8 mouse cellular contexts compared by ENCODE assay signal in genomic region chr13:64152671-64153082, GRCm38 (mm10). TPM values are rescaled to one million over a fixed set of nuclear protein-coding genes. Genes with fewer than 3 reads are reported as not detected.
DNase-seq lines count a peak whose midpoint lies in the region; ATAC-seq and TF ChIP-seq lines count a peak whose summit lies in the region.

No protein-coding gene starts in this region.

- DNase-seq in left cerebral cortex, adult 2 months (ENCODE audit: extremely low spot score in 1 of 2, low spot score in 2 of 2): peak; percentile 53 to 59
- DNase-seq in left cerebral cortex, adult 8-10 months (ENCODE audit: low spot score in 2 of 2): no peak
- DNase-seq in brain, adult 2 months (ENCODE audit: low read depth, low spot score): peak; percentile 28
- peak; percentile 29 to 36 for DNase-seq in frontal cortex, postnatal 25 days (ENCODE audit: low spot score in 2 of 2)
- peak; percentile 27 to 56 for DNase-seq in right cerebral cortex, adult 2 months (ENCODE audit: low spot score in 2 of 2)
- DNase-seq in c-Kit-positive CD71-positive TER-119-positive erythroid progenitor cells, embryonic 14.5 days (ENCODE audit: low spot score): no peak
- no peak for DNase-seq in layer of hippocampus, adult 18-20 months (ENCODE audit: low spot score in 2 of 2)

- no peak for TF ChIP-seq CTCF in left cerebral cortex, adult 2 months (IDR thresholded peaks at IDR 0.05)

- H3K9me3 ChIP-seq in limb, embryonic 15.5 days: no peaks in the 10 kb centered on the region

- peak overlapping the region; percentile 81 for H3K27ac ChIP-seq in left cerebral cortex, adult 2 months
- peak overlapping the region; percentile 89 for H3K27ac ChIP-seq in limb, embryonic 15.5 days

- peak overlapping the region; percentile 65 for H3K4me3 ChIP-seq in left cerebral cortex, adult 2 months
- peak overlapping the region; percentile 89 for H3K4me3 ChIP-seq in limb, embryonic 15.5 days

- intact Hi-C loops in left cerebral cortex, adult 2 months (cut with DNase I): loop anchor here (1.0 to 10.0 kb wide), 2 partner anchors 9 to 588 kb away; partner anchors contain the start of gene Habp4

- H3K4me2 ChIP-seq in limb, embryonic 15.5 days: peak overlapping the region; percentile 96

- ATAC-seq in limb, embryonic 15.5 days (ENCODE audit: insufficient number of reproducible peaks, low FRiP score, low TSS enrichment, low read depth): 0 out of 2 replicates have a peak, but pooled peaks have one; percentile 2

- no peaks in the 10 kb centered on the region for H3K27me3 ChIP-seq in limb, embryonic 15.5 days

- H3K36me3 ChIP-seq in limb, embryonic 15.5 days: no peaks in the 10 kb centered on the region

- under 1% methylated on average over 60 of the region's 61 CpGs for WGBS in limb, embryonic 15.5 days

- peak overlapping the region; percentile 76 for H3K9ac ChIP-seq in limb, embryonic 15.5 days

- H3K4me1 ChIP-seq in limb, embryonic 15.5 days: peaks cover 16% of the 10 kb centered on the region; the same call in 1 of the 2 replicates

RNA-seq across cellular contexts. Expression of gene Zfp367, which starts 0.3 kb away (rescaled TPM):
- 10 to 100 TPM; 26.8 to 29.3 TPM for total RNA-seq in left cerebral cortex, adult 2 months (2021)
- total RNA-seq in left cerebral cortex, adult 8-10 months (2022): 10 to 100 TPM; 24.5 to 27.7 (median 25.8) TPM
- 21.0 and 21.2 TPM in 2 replicates for polyA plus RNA-seq in limb, embryonic 15.5 days (2015; fragmentation: Nextera tagmentation; extraction: Ambion mirVana)
- 10 to 100 TPM; 13.8 to 17.4 TPM for total RNA-seq in layer of hippocampus, adult 18-20 months (2021)

RNA-seq across cellular contexts. Expression of gene Habp4, which starts 8.9 kb away (rescaled TPM):
- total RNA-seq in left cerebral cortex, adult 2 months (2021): 100 to 1,000 TPM; 185 to 196 TPM
- total RNA-seq in left cerebral cortex, adult 8-10 months (2022): 100 to 1,000 TPM; 194 to 218 (median 205) TPM
- polyA plus RNA-seq in limb, embryonic 15.5 days (2015; fragmentation: Nextera tagmentation; extraction: Ambion mirVana): 18.7 and 21.5 TPM in 2 replicates
- 100 to 1,000 TPM; 154 to 158 TPM for total RNA-seq in layer of hippocampus, adult 18-20 months (2021)

RNA-seq across cellular contexts. Expression of gene Slc35d2, which starts 23.5 kb away (rescaled TPM):
- under 1 TPM; 0.41 to 0.84 TPM for total RNA-seq in left cerebral cortex, adult 2 months (2021)
- total RNA-seq in left cerebral cortex, adult 8-10 months (2022): 1 to 10 TPM in 2 of 4 experiments, under 1 TPM in 2; 0.46 to 2.2 (median 1.2) TPM
- polyA plus RNA-seq in limb, embryonic 15.5 days (2015; fragmentation: Nextera tagmentation; extraction: Ambion mirVana): 6.3 and 7.5 TPM in 2 replicates
- under 1 TPM; 0.56 to 0.64 TPM for total RNA-seq in layer of hippocampus, adult 18-20 months (2021)

Comparison
In these comparisons a context has a peak if more than half of its experiments do, and no peak if none do; other contexts are left out.
1. DNase-seq: peak in left cerebral cortex, adult 2 months (2 of 2), brain, adult 2 months (single experiment), frontal cortex, postnatal 25 days (2 of 2) and right cerebral cortex, adult 2 months (2 of 2); none in left cerebral cortex, adult 8-10 months (0 of 2), c-Kit-positive CD71-positive TER-119-positive erythroid progenitor cells, embryonic 14.5 days (single experiment) and layer of hippocampus, adult 18-20 months (0 of 2).